8 mouse cellular contexts compared by ENCODE assay signal in genomic region chr17:14280425-14280833, GRCm38 (mm10). TPM values are rescaled to one million over a fixed set of nuclear protein-coding genes. Genes with fewer than 3 reads are reported as not detected.
DNase-seq lines count a peak whose midpoint lies in the region; ATAC-seq lines count a peak whose summit lies in the region.

No protein-coding gene starts in this region.

- peak overlapping the region; percentile 92 for H3K4me2 ChIP-seq in kidney, embryonic 16.5 days (replicated peaks; ENCODE audit: low read depth, low read length)
- H3K4me2 ChIP-seq in heart, embryonic 11.5 days = peak overlapping the region; percentile 85
- peak overlapping the region; percentile 96 for H3K4me2 ChIP-seq in limb, embryonic 13.5 days (replicated peaks)
- peak overlapping the region; percentile 76 for H3K4me2 ChIP-seq in neural tube, embryonic 13.5 days

- H3K4me1 ChIP-seq in kidney, embryonic 16.5 days (ENCODE audit: insufficient read depth, low read length) = peaks cover 20% of the 10 kb centered on the region
- H3K4me1 ChIP-seq in heart, embryonic 11.5 days (ENCODE audit: control insufficient read depth, insufficient read depth, low read length) = peaks cover 11% of the 10 kb centered on the region; the same call in 1 of the 2 replicates
- peaks cover 42% of the 10 kb centered on the region for H3K4me1 ChIP-seq in limb, embryonic 13.5 days
- H3K4me1 ChIP-seq in neural tube, embryonic 13.5 days (replicated peaks) = peaks cover 20% of the 10 kb centered on the region

- H3K9me3 ChIP-seq in kidney, embryonic 16.5 days (ENCODE audit: low read length) = no peaks in the 10 kb centered on the region
- no peaks in the 10 kb centered on the region for H3K9me3 ChIP-seq in heart, embryonic 11.5 days (replicated peaks; ENCODE audit: control insufficient read depth, low read length)
- no peaks in the 10 kb centered on the region for H3K9me3 ChIP-seq in limb, embryonic 13.5 days
- H3K9me3 ChIP-seq in neural tube, embryonic 13.5 days = no peaks in the 10 kb centered on the region

- peaks cover 87% of the 10 kb centered on the region for H3K27me3 ChIP-seq in kidney, embryonic 16.5 days (ENCODE audit: insufficient read depth, low read length)
- peaks cover 93% of the 10 kb centered on the region for H3K27me3 ChIP-seq in heart, embryonic 11.5 days (ENCODE audit: control insufficient read depth, insufficient read depth, low read length)
- peaks cover 85% of the 10 kb centered on the region for H3K27me3 ChIP-seq in limb, embryonic 13.5 days
- peaks cover 76% of the 10 kb centered on the region for H3K27me3 ChIP-seq in neural tube, embryonic 13.5 days

- H3K27ac ChIP-seq in kidney, embryonic 16.5 days (ENCODE audit: low read length) = no peak overlapping the region
- H3K27ac ChIP-seq in heart, embryonic 11.5 days (ENCODE audit: low read depth, low read length) = no peak overlapping the region
- H3K27ac ChIP-seq in limb, embryonic 13.5 days = peak overlapping the region; percentile 70
- no peak overlapping the region for H3K27ac ChIP-seq in neural tube, embryonic 13.5 days (replicated peaks)

- H3K4me3 ChIP-seq in kidney, embryonic 16.5 days (ENCODE audit: low read length) = peak overlapping the region; percentile 59
- peak overlapping the region; percentile 49 for H3K4me3 ChIP-seq in heart, embryonic 11.5 days (ENCODE audit: low read depth, low read length)
- peak overlapping the region; percentile 69 for H3K4me3 ChIP-seq in limb, embryonic 13.5 days
- H3K4me3 ChIP-seq in neural tube, embryonic 13.5 days = peak overlapping the region; percentile 44

- DNase-seq in kidney, postnatal 25 days = no peak
- peak; percentile 24 for DNase-seq in embryo, embryonic 10.5 days (ENCODE audit: low spot score)
- DNase-seq in thymus, postnatal 0 days (ENCODE audit: low spot score) = no peak
- no peak for DNase-seq in frontal cortex, postnatal 25 days (ENCODE audit: low spot score in 2 of 2)

- no peaks in the 10 kb centered on the region for H3K36me3 ChIP-seq in kidney, embryonic 16.5 days (ENCODE audit: insufficient read depth, low read length)
- H3K36me3 ChIP-seq in heart, embryonic 11.5 days (ENCODE audit: control insufficient read depth, insufficient read depth, low read length) = no peaks in the 10 kb centered on the region
- H3K36me3 ChIP-seq in limb, embryonic 13.5 days = no peaks in the 10 kb centered on the region
- no peaks in the 10 kb centered on the region for H3K36me3 ChIP-seq in neural tube, embryonic 13.5 days

- WGBS in kidney, embryonic 16.5 days = under 1% methylated on average over 31 of the region's 31 CpGs
- under 1% methylated on average over 31 of the region's 31 CpGs for WGBS in heart, embryonic 11.5 days (ENCODE audit: insufficient replicate concordance)
- WGBS in limb, embryonic 13.5 days = under 1% methylated on average over 31 of the region's 31 CpGs
- under 1% methylated on average over 31 of the region's 31 CpGs for WGBS in neural tube, embryonic 13.5 days

- ATAC-seq in kidney, embryonic 16.5 days (ENCODE audit: low FRiP score, low TSS enrichment) = peak; percentile 57
- no peak; the same call in 1 of the 2 replicates for ATAC-seq in heart, embryonic 11.5 days (replicated peaks; ENCODE audit: insufficient number of reproducible peaks, low FRiP score, low TSS enrichment)
- ATAC-seq in limb, embryonic 13.5 days (ENCODE audit: low FRiP score, low read depth) = peak; percentile 51; the same call in 1 of the 2 replicates
- no peak for ATAC-seq in neural tube, embryonic 13.5 days (ENCODE audit: low read depth)

- H3K9ac ChIP-seq in kidney, embryonic 16.5 days (replicated peaks; ENCODE audit: low read length) = peak overlapping the region; percentile 56
- H3K9ac ChIP-seq in heart, embryonic 11.5 days (ENCODE audit: low read depth, low read length) = no peak overlapping the region
- H3K9ac ChIP-seq in limb, embryonic 13.5 days = peak overlapping the region; percentile 76
- H3K9ac ChIP-seq in neural tube, embryonic 13.5 days = no peak overlapping the region

RNA-seq across cellular contexts. Expression of gene Smoc2, which starts 1.1 kb away (rescaled TPM):
- polyA plus RNA-seq in kidney, embryonic 16.5 days (2015; fragmentation: Nextera tagmentation; extraction: Ambion mirVana) = 93.7 and 97.5 TPM in 2 replicates
- polyA plus RNA-seq in heart, embryonic 11.5 days (2014; fragmentation: Nextera tagmentation; extraction: Ambion mirVana) = 22.7 and 25.7 TPM in 2 replicates
- polyA plus RNA-seq in limb, embryonic 13.5 days (2015; fragmentation: Nextera tagmentation; extraction: Ambion mirVana) = 153 and 169 TPM in 2 replicates
- polyA plus RNA-seq in neural tube, embryonic 13.5 days (2015; fragmentation: Nextera tagmentation; extraction: Ambion mirVana) = 5.8 and 16.8 TPM in 2 replicates
- 4.7 and 4.8 TPM in 2 replicates for polyA plus RNA-seq in thymus, postnatal 0 days (2015; fragmentation: Nextera tagmentation; extraction: Ambion mirVana)

Comparison
In these comparisons a context has a peak if more than half of its experiments do, and no peak if none do; other contexts are left out.
1. ATAC-seq: peak in kidney, embryonic 16.5 days (single experiment) and limb, embryonic 13.5 days (single experiment); none in heart, embryonic 11.5 days (single experiment) and neural tube, embryonic 13.5 days (single experiment).
2. H3K9ac ChIP-seq: peak in kidney, embryonic 16.5 days (single experiment) and limb, embryonic 13.5 days (single experiment); none in heart, embryonic 11.5 days (single experiment) and neural tube, embryonic 13.5 days (single experiment).
3. Peak in every context shown above with its lines, with median percentiles within 50 percentile points of each other: H3K4me2 ChIP-seq and H3K4me3 ChIP-seq.